Mouse (Mus musculus) ES-Bruce4 (cell line): ENCODE results near the gene Tacr1. TPM values are rescaled to one million over a fixed set of nuclear protein-coding genes. Genes with fewer than 3 reads are reported as not detected.

Experiments
- H3K27ac ChIP-seq: 2 replicates; pipeline ENCODE4 v1.5.1; 2012; ENCODE audit warnings: low read length, inconsistent platforms; ENCODE audit not compliant: insufficient read depth
- H3K27me3 ChIP-seq: 2 replicates; pipeline ENCODE4 v1.6.1; 2012; ENCODE audit warnings: mild to moderate bottlenecking, low read length, inconsistent platforms; ENCODE audit not compliant: control insufficient read depth, poor library complexity, insufficient read depth, severe bottlenecking
- H3K36me3 ChIP-seq: 2 replicates; pipeline ENCODE4 v1.6.1; 2012; ENCODE audit warnings: inconsistent platforms, mild to moderate bottlenecking, low read length, moderate library complexity; ENCODE audit not compliant: control insufficient read depth, poor library complexity, insufficient read depth, severe bottlenecking
- H3K4me1 ChIP-seq: one replicate; pipeline ENCODE4 v1.8.1; 2011; ENCODE audit warnings: low read length; ENCODE audit not compliant: control insufficient read depth, insufficient read depth
- H3K4me3 ChIP-seq: 2 replicates; pipeline ENCODE4 v1.5.1; 2011; ENCODE audit warnings: low read depth, mild to moderate bottlenecking, low read length
- H3K9ac ChIP-seq: 2 replicates; pipeline ENCODE4 v1.6.1; 2012; ENCODE audit warnings: low read depth, mild to moderate bottlenecking, inconsistent platforms; ENCODE audit not compliant: poor library complexity, severe bottlenecking
- H3K9me3 ChIP-seq: replicated peaks from 2 replicates; pipeline ENCODE4 v1.6.1; 2012; ENCODE audit warnings: mild to moderate bottlenecking, low read length, inconsistent platforms; ENCODE audit not compliant: control insufficient read depth, poor library complexity, insufficient read depth, severe bottlenecking
- CTCF ChIP-seq: IDR thresholded peaks from one replicate; pipeline ENCODE4 v1.8.1; 2011; ENCODE audit warnings: low read depth, low read length
- EP300 ChIP-seq: IDR thresholded peaks from 2 replicates; pipeline ENCODE4 v1.6.1; 2011; ENCODE audit warnings: low read depth, low read length; ENCODE audit not compliant: insufficient read depth
- POLR2A ChIP-seq: IDR thresholded peaks from one replicate; pipeline ENCODE4 v1.8.1; 2011; ENCODE audit warnings: low read length; ENCODE audit not compliant: insufficient read depth
- polyA plus RNA-seq: library from polyadenylated mRNA; stranded (reverse); fragments of >200 nt; gene quantifications from 2 replicates; pipeline ENCODE4 v1.2.4, GENCODE M21; 2011; ENCODE audit warnings: low read depth; ENCODE audit not compliant: missing spikeins, insufficient read depth, insufficient read length

Tacr1 gene
- not detected in 2 replicates for polyA plus RNA-seq

DNA sequence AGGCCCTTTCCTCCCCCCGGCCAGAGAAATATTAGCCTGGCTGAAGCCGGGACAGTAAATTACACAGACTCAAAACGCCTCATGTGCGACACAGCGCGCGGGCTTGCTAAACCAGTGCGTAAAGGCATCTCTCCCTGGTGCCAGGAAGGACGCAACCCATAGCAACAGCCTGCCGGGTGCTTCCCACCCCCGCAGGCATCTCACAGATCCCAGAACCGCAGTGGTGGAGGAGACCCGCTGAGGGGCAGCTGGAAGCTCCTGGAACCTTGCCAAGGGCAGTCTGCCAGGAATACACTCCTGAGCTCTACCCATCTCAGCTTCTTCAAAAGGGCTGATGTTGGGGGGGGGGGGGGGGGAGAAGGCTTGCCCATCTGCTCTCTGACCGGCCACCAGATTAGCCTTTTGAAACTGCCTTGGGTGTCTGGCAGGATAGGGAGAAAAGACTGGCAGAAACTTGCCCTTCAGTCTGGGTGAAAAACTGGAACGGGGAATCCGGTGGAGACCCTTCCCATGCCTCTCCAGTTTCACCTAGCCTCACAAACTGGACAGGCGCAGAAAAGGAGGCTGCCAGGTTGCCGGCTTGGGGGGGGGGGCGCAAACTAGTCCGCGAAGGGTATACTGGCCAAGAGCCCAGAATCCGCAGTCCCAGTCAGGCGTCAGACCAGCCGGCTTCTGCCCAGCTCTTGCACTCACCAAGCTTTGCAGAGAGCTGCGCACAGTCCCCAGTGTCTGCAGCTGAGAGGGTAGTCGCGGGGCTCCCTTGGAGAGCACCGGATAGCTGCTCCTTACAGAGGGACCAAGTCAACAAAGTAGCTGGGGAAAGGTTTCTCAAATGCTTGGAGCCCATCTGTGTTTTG, at the start of gene Tacr1:
Gene Tacr1, plus strand, starts transcription at position 740 of the 857 bp plus-strand sequence.
- no peaks in the 10 kb centered on the region for H3K36me3 ChIP-seq
- peak within 1 kb of the TSS; percentile 40 for H3K4me3 ChIP-seq
- H3K4me1 ChIP-seq, result no peaks in the 10 kb centered on the region
- H3K9ac ChIP-seq, result 0 out of 2 replicates have a peak within 1 kb of the TSS, but pooled peaks have one; percentile 31
- no peak within 1 kb of the TSS for H3K27ac ChIP-seq
- TF ChIP-seq EP300 (no peak), POLR2A (no peak), CTCF (no peak)
- H3K9me3 ChIP-seq, result no peaks in the 10 kb centered on the region
- no peaks in the 10 kb centered on the region for H3K27me3 ChIP-seq

DNA sequence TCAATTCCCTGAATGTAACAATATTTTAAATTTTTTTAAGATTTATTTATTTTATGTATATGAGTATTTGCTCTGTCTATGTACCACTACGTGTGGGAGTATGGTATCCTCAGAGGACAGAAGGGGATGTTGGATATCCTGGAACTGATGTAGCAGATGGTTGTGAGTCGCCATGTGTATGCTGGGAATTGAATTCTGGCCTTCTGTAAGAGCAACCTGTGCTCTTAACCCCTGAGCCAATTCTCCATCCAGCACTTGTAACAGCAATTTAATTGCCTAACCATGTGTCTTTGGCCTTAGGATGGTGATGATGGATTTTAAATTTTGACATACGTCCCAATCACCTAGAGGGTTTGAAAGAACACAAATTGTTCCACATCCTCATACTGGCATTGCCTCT, 26.0 kb upstream of the Tacr1 start:
- Histone ChIP-seq H3K27me3 (no peaks in the 10 kb centered on the region), H3K27ac (no peak overlapping the region), H3K36me3 (no peaks in the 10 kb centered on the region), H3K9me3 (no peaks in the 10 kb centered on the region), H3K4me3 (no peak overlapping the region), H3K9ac (no peak overlapping the region), H3K4me1 (peaks cover 1% of the 10 kb centered on the region)
- TF ChIP-seq CTCF (no peak), EP300 (no peak), POLR2A (no peak)

DNA sequence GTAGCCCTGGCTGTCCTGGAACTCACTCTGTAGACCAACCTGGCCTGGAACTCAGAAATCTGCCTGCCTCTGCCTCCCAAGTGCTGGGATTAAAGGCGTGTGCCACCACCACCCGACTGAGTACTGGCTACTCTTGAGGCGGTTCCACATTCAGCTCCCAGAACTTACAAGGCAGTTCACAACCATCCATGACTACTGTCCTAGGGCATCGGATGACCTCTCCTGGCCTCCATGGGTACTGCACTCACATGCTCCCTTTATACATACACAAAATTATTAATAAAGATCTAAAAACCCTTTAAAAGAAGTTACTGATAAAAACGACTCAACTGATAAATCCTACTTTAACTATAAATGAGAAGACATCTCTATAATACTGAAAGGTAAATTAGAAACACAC, 18.6 kb upstream of the Tacr1 start:
- Histone ChIP-seq H3K27ac (no peak overlapping the region), H3K27me3 (no peaks in the 10 kb centered on the region), H3K9ac (no peak overlapping the region), H3K4me1 (no peaks in the 10 kb centered on the region), H3K4me3 (no peak overlapping the region), H3K36me3 (no peaks in the 10 kb centered on the region), H3K9me3 (no peaks in the 10 kb centered on the region; the same call in 1 of the 2 replicates)
- TF ChIP-seq POLR2A (no peak), EP300 (no peak), CTCF (peak; percentile 39)

DNA sequence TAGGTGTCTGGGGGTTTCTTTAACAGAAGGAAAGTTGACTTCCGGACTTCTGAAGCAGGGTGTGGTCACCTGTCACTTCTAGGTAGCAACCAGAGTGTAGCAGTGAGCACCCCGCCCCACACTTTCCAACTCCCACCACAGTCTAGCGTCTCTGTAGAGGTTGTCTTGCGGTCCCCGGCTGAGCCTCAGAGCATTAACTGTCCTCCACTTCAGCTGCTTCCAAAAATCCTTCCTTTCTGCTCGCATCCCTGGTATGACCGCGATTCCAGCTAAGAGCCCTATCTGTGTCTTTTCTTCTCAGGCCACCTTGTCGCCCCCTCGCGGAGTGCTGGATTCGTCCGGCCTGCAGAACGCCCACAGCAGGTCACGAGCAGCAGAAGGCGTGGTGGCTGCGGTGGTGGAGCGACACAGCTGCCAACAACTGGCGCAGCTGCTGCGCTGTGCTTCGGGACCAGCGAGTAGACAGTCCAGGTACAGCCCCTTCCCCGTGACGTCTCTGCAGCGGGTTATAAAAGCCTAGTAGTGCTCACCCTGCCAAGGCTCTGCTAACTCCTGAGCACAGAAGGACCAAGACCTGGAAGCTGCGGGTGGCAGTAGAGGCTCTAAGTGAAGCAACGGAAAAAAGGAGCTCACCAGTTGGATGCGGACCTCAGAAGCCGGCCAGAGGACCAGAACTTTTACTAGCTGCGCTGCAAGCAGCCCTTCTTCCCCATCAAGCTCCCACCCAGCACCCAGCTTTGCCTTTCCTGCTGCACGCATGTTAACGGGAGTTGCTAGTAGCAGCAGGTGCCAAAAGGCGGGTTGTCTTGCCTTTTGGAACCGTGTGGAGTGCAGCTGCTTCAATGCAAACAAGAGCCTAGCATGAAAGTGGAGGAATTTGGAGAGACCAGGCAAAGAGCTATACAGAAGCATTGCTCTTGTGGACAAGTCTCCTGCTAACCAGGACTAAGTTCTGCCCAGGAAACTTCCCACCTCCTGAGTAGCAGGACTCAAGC, 664 bp downstream of the Tacr1 start:
- Histone ChIP-seq H3K36me3 (no peaks in the 10 kb centered on the region), H3K9me3 (no peaks in the 10 kb centered on the region), H3K9ac (no peak overlapping the region), H3K4me1 (no peaks in the 10 kb centered on the region), H3K4me3 (peak overlapping the region; percentile 40), H3K27me3 (no peaks in the 10 kb centered on the region), H3K27ac (no peak overlapping the region)
- no peak for TF ChIP-seq POLR2A
- no peak for TF ChIP-seq EP300
- TF ChIP-seq CTCF, result peak; percentile 32

DNA sequence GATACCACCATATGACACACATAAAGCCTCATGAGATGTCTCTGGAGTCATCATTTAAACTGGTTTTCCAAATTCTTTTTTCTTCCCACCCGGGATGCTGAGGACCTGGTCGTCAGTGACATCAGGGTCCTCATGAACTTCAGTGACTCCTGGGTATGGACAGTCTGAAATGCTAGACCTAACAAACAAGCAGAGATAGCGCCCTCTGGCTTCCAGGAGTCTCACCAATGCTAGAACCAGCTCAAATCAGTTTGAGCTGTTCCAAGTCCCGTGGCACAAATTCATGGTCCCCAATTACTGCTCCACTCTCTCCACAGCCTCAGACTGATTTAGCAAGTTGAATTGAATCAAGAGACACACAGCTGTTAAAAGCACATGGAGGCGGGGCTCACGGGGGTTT, 16.2 kb downstream of the Tacr1 start:
- peak; percentile 53 for TF ChIP-seq CTCF
- no peak for TF ChIP-seq EP300
- no peak for TF ChIP-seq POLR2A
- H3K27ac ChIP-seq, result no peak overlapping the region
- no peaks in the 10 kb centered on the region for H3K9me3 ChIP-seq
- H3K36me3 ChIP-seq, result no peaks in the 10 kb centered on the region
- H3K4me1 ChIP-seq, result no peaks in the 10 kb centered on the region
- H3K4me3 ChIP-seq, result no peak overlapping the region
- H3K9ac ChIP-seq, result no peak overlapping the region
- no peaks in the 10 kb centered on the region; the same call in 1 of the 2 replicates for H3K27me3 ChIP-seq
